Mouse (Mus musculus): ENCODE data around the gene Mrpl1.

DNA sequence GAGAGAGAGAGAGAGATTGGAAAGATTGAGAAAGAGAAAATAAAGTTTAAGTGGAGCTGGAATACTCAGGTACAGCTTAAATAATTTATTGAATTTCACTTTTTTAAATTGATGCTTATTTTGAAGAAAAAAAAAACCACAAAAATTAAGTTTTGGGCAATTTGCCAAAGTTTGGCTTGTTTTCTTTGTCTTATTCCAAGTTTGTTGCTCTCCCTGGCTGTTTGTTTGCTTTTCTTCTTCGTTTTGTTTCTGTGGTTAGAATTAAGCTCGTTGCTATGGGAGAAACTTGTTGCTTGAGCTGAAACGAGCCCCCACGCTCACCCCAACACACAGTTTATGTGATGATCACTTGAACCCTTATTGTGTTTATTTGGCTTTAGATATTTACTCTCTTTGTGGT lies 18.0 kb upstream of the Mrpl1 start:
- TF ChIP-seq MYOG (IDR thresholded peaks at IDR 0.05; ENCODE audit: control insufficient read depth in 1 of 3, insufficient read depth in 1 of 3, insufficient read length in 2 of 3, low read depth in 2 of 3) (no peak), TCF12 (IDR thresholded peaks at IDR 0.05; ENCODE audit: insufficient read depth, poor library complexity, severe bottlenecking) (no peak)

Measured in myocyte (in vitro differentiated cells).